Mouse (Mus musculus): ENCODE results near the gene Axl.

Axl gene

GRCm38 (mm10) chr7:25788220-25789128, at the start of gene Axl:
TSS of gene Axl (minus strand) at chr7:25788705.
- peak; percentile 86 to 89 for DNase-seq (ENCODE audit: low spot score in 2 of 2)

GRCm38 (mm10) chr7:25835188-25835891, 46.8 kb upstream of the Axl start:
- DNase-seq (ENCODE audit: low spot score in 2 of 2): no peak

- peak in 1 of 2 experiments; percentile 45 for DNase-seq (ENCODE audit: low spot score in 2 of 2)
Observed at GRCm38 (mm10) chr7:25831557-25832530, 43.3 kb upstream of the Axl start.

GRCm38 (mm10) chr7:25830251-25830650, 41.7 kb upstream of the Axl start:
- DNase-seq (ENCODE audit: low spot score in 2 of 2): no peak

GRCm38 (mm10) chr7:25827199-25827598, 38.7 kb upstream of the Axl start:
- DNase-seq (ENCODE audit: low spot score in 2 of 2): peak; percentile 76 to 86

- no peak for DNase-seq (ENCODE audit: low spot score in 2 of 2)
Observed at GRCm38 (mm10) chr7:25826029-25826428, 37.5 kb upstream of the Axl start.

- no peak for DNase-seq (ENCODE audit: low spot score in 2 of 2)
Observed at GRCm38 (mm10) chr7:25825043-25825442, 36.5 kb upstream of the Axl start.

- no peak for DNase-seq (ENCODE audit: low spot score in 2 of 2)
Observed at GRCm38 (mm10) chr7:25816241-25816919, 27.9 kb upstream of the Axl start, which contains the start of gene Cyp2s1. TSS of gene Cyp2s1 (minus strand) at chr7:25816913.

- no peak for DNase-seq (ENCODE audit: low spot score in 2 of 2)
Observed at GRCm38 (mm10) chr7:25815571-25815970, 27.1 kb upstream of the Axl start.

- DNase-seq (ENCODE audit: low spot score in 2 of 2): no peak
Observed at GRCm38 (mm10) chr7:25814711-25815110, 26.2 kb upstream of the Axl start.

- no peak for DNase-seq (ENCODE audit: low spot score in 2 of 2)
Observed at GRCm38 (mm10) chr7:25812195-25812594, 23.7 kb upstream of the Axl start.

- DNase-seq (ENCODE audit: low spot score in 2 of 2): no peak
Observed at GRCm38 (mm10) chr7:25811716-25812115, 23.2 kb upstream of the Axl start.

- peak; percentile 74 to 86 for DNase-seq (ENCODE audit: low spot score in 2 of 2)
Observed at GRCm38 (mm10) chr7:25805631-25806343, 17.3 kb upstream of the Axl start.

GRCm38 (mm10) chr7:25804792-25805191, 16.3 kb upstream of the Axl start:
- peak in 1 of 2 experiments; percentile 36 for DNase-seq (ENCODE audit: low spot score in 2 of 2)

- peak; percentile 60 to 74 for DNase-seq (ENCODE audit: low spot score in 2 of 2)
Observed at GRCm38 (mm10) chr7:25803460-25803859, 15.0 kb upstream of the Axl start.

- DNase-seq (ENCODE audit: low spot score in 2 of 2): peak; percentile 93
Observed at GRCm38 (mm10) chr7:25802241-25803125, 14.0 kb upstream of the Axl start.

- no peak for DNase-seq (ENCODE audit: low spot score in 2 of 2)
Observed at GRCm38 (mm10) chr7:25801031-25801430, 12.5 kb upstream of the Axl start.

GRCm38 (mm10) chr7:25799369-25799768, 10.9 kb upstream of the Axl start:
- no peak for DNase-seq (ENCODE audit: low spot score in 2 of 2)

- DNase-seq (ENCODE audit: low spot score in 2 of 2): no peak
Observed at GRCm38 (mm10) chr7:25798540-25798939, 10.0 kb upstream of the Axl start.
